Mouse (Mus musculus) cerebellum, adult 2 months (tissue): ENCODE measurements around the gene Magt1.

ENCODE experiments used
- CTCF ChIP-seq: fragments of 200-500 bp; IDR thresholded peaks from 2 replicates; pipeline ENCODE4 v1.5.1; 2011; ENCODE audit warnings: low read depth, mild to moderate bottlenecking, control low read depth, low read length, moderate library complexity, borderline replicate concordance; ENCODE audit not compliant: insufficient read depth
- POLR2A ChIP-seq: fragments of 200-500 bp; IDR thresholded peaks from 2 replicates; pipeline ENCODE4 v1.6.1; 2011; ENCODE audit warnings: low read length, control low read depth, borderline replicate concordance; ENCODE audit not compliant: insufficient read depth

- no peak for TF ChIP-seq CTCF
- TF ChIP-seq POLR2A, result no peak
These were observed 72.5 kb downstream of the Magt1 start for GRCm38 (mm10) chrX:105939245-105939644.
